Mouse (Mus musculus): Measurements from ENCODE around the gene Cyp26b1.
"Not testable (repeated sequence)": the region's sequence is repeated elsewhere in the genome, so short reads cannot be mapped to it uniquely, and the experiment has no call there.

Cyp26b1 gene

GRCm38 (mm10) chr6:84593693-84594092 is at the start of gene Cyp26b1:
Gene Cyp26b1, minus strand, starts transcription at chr6:84593908.
- in situ Hi-C loops (cut with MboI, MseI): loop anchor here (5.0 kb wide), 2 partner anchors 91 to 181 kb away; no protein-coding TSS in a partner anchor

GRCm38 (mm10) chr6:84641062-84641431 is 47.3 kb upstream of the Cyp26b1 start:
- in situ Hi-C loops (cut with MboI, MseI): no loop called here

DNA sequence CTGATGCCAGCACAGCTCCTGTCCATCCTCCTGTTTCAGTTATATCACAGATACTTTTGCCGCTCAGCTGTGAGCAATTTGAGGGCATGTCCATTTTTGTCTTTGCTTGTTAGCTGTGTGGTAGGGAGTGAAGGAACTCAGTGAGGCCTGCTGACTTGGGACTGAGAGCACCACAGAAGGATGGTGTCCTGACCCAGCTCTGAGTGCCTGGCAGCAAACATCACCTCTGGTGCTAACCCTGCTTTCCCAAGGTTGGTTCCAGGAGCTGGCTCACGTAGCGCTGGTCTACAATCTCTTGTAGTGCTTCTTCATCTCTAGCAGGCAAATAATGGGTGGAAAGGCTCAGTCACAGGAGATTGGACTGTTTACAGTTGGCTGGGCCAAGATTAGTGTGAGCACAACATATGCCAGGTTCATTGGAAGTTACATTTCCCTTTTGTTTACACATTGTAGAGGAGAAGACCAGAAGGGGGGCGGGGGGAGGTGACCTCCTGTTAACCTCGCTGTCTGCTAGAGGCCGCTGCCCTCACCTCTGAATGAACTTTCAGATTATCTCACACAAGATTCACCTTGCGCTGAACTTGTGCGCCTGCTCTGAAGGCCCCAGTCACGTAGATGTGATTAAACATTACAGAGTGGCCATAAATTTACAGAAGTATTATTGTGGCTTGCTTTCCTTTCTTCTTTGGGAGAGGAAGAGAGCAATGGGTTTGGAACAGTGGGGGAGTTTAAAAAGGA is 46.8 kb upstream of the Cyp26b1 start:
- in situ Hi-C loops (cut with MboI, MseI): no loop called here

DNA sequence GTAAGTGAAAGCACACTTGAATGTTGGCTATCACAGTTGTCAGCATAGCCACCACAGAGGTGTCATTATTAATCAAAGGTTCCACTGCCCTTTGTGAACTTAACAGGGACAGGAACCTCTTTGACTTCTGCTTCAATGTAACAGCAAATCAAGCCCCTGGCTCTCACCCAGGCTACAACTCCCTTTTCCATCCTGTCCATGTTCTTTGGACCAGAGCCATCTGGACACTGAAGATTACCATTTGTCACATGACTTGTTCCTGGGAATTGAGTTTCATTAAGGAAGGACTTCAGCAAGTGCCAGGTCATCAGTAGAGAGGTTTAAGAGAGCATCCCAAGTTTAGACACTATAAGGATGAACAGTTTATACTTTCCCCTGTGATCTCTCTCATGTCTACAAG is 44.5 kb upstream of the Cyp26b1 start:
- in situ Hi-C loops (cut with MboI, MseI): no loop called here

GRCm38 (mm10) chr6:84631588-84631987 is 37.9 kb upstream of the Cyp26b1 start:
- in situ Hi-C loops (cut with MboI, MseI): no loop called here

DNA sequence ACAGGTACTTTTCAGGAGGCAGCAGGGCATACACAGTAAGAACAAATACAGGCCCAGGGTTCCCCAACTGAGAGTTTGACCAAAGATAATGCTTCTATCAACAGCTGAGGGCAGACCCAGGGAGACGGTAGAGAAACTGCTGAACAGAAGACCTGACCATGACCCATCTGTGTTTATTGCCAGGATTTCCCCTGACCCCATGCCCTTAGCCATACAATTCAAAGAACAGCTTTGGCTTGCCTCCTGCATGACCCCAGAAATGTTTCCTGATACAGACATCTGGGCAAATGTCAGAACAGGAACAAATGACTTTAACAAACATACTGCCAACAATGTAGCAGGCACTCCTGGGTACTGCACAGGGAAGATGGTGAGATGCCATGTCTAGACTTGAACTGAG is 36.6 kb upstream of the Cyp26b1 start:
- in situ Hi-C loops (cut with MboI, MseI): no loop called here

DNA sequence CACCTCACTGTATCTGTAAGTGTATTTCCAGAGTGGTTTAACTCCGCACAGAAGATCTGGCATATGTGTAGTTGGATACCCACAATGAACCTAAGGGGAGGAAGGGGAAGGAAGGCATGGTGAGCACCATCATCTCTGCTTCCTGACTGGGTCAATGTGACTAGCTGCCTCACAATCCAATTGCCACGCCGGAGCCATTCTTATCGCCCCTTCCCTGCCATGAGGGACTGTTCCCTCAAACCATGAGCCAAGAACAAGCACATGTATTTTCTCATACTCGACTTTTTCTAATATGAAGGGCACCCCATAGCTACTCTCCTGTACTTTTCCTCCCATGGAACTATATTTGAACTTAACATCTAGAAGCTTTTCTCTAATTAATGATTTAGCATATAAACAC is 35.1 kb upstream of the Cyp26b1 start:
- in situ Hi-C loops (cut with MboI, MseI): no loop called here

DNA sequence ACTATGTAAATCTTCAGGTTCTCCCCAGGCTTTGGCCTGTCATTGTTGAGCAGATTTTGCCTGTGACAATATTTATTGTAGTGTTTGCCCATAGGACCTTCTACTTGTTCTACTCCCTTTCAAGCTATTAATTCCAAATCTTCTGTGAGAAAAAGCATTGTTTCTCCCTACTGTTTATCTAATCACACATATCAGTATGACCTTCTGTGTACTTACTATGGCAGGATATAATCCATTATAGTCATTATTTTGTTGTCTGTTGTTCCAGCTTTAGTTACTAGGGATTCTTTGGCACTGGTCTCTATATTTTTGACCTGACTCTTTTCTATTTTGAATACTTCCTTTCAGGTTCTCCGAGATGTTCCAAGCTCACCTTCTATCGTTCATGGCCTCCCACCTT is 32.7 kb upstream of the Cyp26b1 start:
- in situ Hi-C loops (cut with MboI, MseI): no loop called here

DNA sequence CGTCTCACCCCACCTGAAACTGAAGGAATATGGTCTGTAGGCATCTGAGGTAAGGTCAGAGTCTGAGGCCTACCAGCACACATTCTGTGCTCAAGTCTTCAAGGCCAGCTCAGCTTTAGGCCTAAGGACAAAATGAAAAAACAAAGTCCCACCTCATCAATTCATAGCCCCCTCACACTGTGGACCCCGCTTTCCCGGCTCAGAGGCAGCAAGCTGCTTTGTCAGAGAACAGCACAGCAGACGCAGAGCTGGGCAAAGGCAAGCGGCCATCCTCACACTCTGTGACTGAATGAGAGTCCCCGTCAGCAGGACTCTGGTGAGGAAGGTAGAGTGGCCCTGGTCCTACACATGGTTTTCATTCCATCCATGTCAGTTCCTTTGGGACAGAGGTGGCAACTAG is 25.5 kb upstream of the Cyp26b1 start:
- in situ Hi-C loops (cut with MboI, MseI): no loop called here

DNA sequence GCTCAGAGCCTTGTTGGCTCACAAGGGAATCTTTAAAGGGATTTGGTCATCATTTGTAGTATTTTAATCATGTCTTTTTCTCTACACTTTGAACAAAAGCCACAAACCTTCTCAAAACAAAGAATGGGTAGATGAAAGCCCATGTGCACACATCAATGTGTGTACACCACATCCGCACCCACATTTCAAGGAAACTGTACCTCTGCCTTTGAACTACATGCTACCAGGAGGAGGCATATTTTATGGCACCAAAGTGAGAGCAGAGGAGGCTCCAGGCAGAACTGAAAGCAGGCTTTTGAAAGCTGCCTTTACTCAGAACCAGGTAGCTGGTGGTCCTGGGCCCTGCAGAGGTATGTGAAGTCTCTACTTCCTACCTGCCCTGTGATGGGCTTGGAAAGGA is 23.3 kb upstream of the Cyp26b1 start:
- in situ Hi-C loops (cut with MboI, MseI): no loop called here

DNA sequence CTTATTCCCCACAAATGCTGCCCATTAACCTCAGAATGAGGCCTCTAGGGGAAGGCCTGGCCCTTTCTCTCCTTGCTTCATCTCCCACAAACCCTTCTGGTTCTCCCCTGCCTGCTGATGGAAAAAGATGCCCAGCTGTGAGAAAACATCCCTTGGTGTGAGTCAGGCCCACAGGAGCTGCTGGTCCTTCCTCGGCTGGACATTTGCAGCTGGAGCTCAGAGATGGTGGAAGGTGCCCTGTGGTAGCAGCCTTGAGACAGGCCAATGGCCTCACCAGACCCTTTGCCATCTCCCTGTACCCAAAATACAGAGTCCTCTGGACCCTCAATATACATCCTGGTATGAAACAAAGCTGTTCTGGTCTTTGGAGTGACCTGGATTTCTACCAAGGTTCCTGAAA is 22.9 kb upstream of the Cyp26b1 start:
- in situ Hi-C loops (cut with MboI, MseI): no loop called here

DNA sequence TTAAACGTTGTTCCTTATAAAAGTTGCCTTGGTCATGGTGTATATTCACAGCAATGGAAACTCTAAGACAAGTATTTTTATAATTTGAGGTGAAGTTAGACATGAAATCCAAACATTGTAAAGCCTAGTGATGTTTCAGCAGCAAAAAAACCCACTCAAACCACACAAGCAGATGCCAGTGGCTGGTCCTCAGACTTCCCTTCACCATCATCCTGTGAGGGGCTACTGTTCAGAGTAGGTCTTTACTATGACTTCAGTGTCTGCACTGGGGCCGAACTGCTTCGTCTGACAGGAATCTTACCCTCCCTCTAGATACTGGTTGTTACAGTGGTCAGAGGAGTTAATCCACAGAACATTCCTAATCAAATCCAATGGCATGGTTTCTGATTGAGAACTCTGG is 19.9 kb upstream of the Cyp26b1 start:
- in situ Hi-C loops (cut with MboI, MseI): no loop called here

- in situ Hi-C loops (cut with MboI, MseI): no loop called here
These were observed 7.6 kb upstream of the Cyp26b1 start for GRCm38 (mm10) chr6:84601136-84601889.

- in situ Hi-C loops (cut with MboI, MseI): not testable (repeated sequence)
These were observed 5.6 kb upstream of the Cyp26b1 start for GRCm38 (mm10) chr6:84599296-84599695.

DNA sequence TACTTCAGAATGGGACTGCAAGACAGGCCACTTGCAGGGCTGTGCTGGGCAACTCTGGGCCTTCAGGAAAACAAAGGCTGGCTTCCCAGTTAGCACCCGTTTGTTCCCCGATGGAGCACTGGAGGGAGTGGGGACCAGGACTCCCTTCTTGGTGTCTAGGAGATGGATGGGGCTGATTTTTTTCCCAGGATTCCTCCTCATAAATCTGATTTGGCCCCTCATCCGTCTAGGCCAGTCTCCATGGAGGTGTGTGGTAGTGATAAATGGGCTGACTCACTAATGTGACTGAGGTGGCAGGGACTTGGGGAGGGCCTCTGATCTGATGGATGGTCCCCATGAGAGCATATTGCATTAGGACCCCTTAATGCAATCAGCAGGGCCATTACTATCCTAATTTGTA is 5.0 kb upstream of the Cyp26b1 start:
- in situ Hi-C loops (cut with MboI, MseI): no loop called here

GRCm38 (mm10) chr6:84594626-84595025 is 918 bp upstream of the Cyp26b1 start:
- in situ Hi-C loops (cut with MboI, MseI): loop anchor here (5.0 kb wide), 2 partner anchors 92 to 182 kb away; no protein-coding TSS in a partner anchor

GRCm38 (mm10) chr6:84590961-84591745 is 2.6 kb downstream of the Cyp26b1 start:
- in situ Hi-C loops (cut with MboI, MseI): loop anchor here (5.0 kb wide), 2 partner anchors 89 to 179 kb away; no protein-coding TSS in a partner anchor

GRCm38 (mm10) chr6:84589742-84590686 is 3.7 kb downstream of the Cyp26b1 start:
- in situ Hi-C loops (cut with MboI, MseI): loop anchor here (5.0 kb wide), 2 partner anchors 88 to 178 kb away; no protein-coding TSS in a partner anchor

- in situ Hi-C loops (cut with MboI, MseI): no loop called here
These were observed 4.6 kb downstream of the Cyp26b1 start for GRCm38 (mm10) chr6:84588895-84589652.

GRCm38 (mm10) chr6:84588221-84588894 is 5.3 kb downstream of the Cyp26b1 start:
- in situ Hi-C loops (cut with MboI, MseI): no loop called here
